Mouse (Mus musculus) heart, postnatal 14 days (tissue): ENCODE data around the gene Cd80. TPM values are rescaled to one million over a fixed set of nuclear protein-coding genes. Genes with fewer than 3 reads are reported as not detected.
"Not testable (repeated sequence)": the region's sequence is repeated elsewhere in the genome, so short reads cannot be mapped to it uniquely, and the experiment has no call there.

ENCODE experiments used
- DNase-seq, 2 experiments: peaks; one replicate each; pipeline ENCODE4 v3.0.0; 2021 to 2022
- intact Hi-C: fragments of 180-260 bp; cut with DNase I; formaldehyde crosslinking; loops from one replicate; pipeline ENCODE4 v1.15.1; 2025
- total RNA-seq, 2 experiments: library from RNA; stranded (reverse); gene quantifications; 2 replicates each; pipeline ENCODE4 v1.2.3; 2021

The Cd80 gene
- total RNA-seq, 2 experiments from 2014 or later, result 0.33 to 0.37 TPM

GRCm38 (mm10) chr16:38446141-38446540, 9.2 kb upstream of the Cd80 start:
- intact Hi-C loops, DNase-seq: not testable (repeated sequence)

GRCm38 (mm10) chr16:38447366-38447765, 8.0 kb upstream of the Cd80 start:
- intact Hi-C loops, result no loop called here
- DNase-seq, result no peak

- intact Hi-C loops, result no loop called here
- no peak for DNase-seq
Observed at GRCm38 (mm10) chr16:38448458-38448857, 6.9 kb upstream of the Cd80 start.

GRCm38 (mm10) chr16:38450707-38451106, 4.7 kb upstream of the Cd80 start:
- intact Hi-C loops, result no loop called here
- DNase-seq, result no peak

- DNase-seq, result peak in 1 of 2 experiments; percentile 25
- intact Hi-C loops, result loop anchor here (2.0 kb wide), 1 partner anchor 59 kb away; no protein-coding TSS in a partner anchor
Observed at GRCm38 (mm10) chr16:38451421-38452205, 3.7 kb upstream of the Cd80 start.

- DNase-seq, result peak; percentile 94 to 95
- intact Hi-C loops, result loop anchor here (2.0 kb wide), 1 partner anchor 60 kb away; no protein-coding TSS in a partner anchor
Observed at GRCm38 (mm10) chr16:38452442-38453202, 2.7 kb upstream of the Cd80 start, which contains the start of gene Adprh. Adprh (minus strand) TSS chr16:38452703.

- intact Hi-C loops, result loop anchor here (2.0 kb wide), 1 partner anchor 60 kb away; no protein-coding TSS in a partner anchor
- DNase-seq, result no peak
Observed at GRCm38 (mm10) chr16:38453203-38453553, 2.2 kb upstream of the Cd80 start.

GRCm38 (mm10) chr16:38453952-38454351, 1.4 kb upstream of the Cd80 start:
- intact Hi-C loops, result loop anchor here (2.0 kb wide), 1 partner anchor 61 kb away; no protein-coding TSS in a partner anchor
- no peak for DNase-seq

GRCm38 (mm10) chr16:38454533-38455254, 667 bp upstream of the Cd80 start:
- no peak for DNase-seq
- intact Hi-C loops, result no loop called here

- DNase-seq, result no peak
- intact Hi-C loops, result no loop called here
Observed at GRCm38 (mm10) chr16:38456812-38457567, 1.6 kb downstream of the Cd80 start.

GRCm38 (mm10) chr16:38458600-38459280, 3.4 kb downstream of the Cd80 start:
- intact Hi-C loops, result no loop called here
- DNase-seq, result no peak

- no peak for DNase-seq
- intact Hi-C loops, result no loop called here
Observed at GRCm38 (mm10) chr16:38459990-38460389, 4.6 kb downstream of the Cd80 start.

- intact Hi-C loops, result no loop called here
- no peak for DNase-seq
Observed at GRCm38 (mm10) chr16:38461749-38462148, 6.4 kb downstream of the Cd80 start.

GRCm38 (mm10) chr16:38462161-38462560, 6.8 kb downstream of the Cd80 start:
- DNase-seq, result no peak
- intact Hi-C loops, result no loop called here

- intact Hi-C loops, result no loop called here
- no peak for DNase-seq
Observed at GRCm38 (mm10) chr16:38463305-38463704, 7.9 kb downstream of the Cd80 start.

GRCm38 (mm10) chr16:38466089-38466488, 10.7 kb downstream of the Cd80 start:
- intact Hi-C loops, result no loop called here
- DNase-seq, result no peak

- intact Hi-C loops, result no loop called here
Observed at GRCm38 (mm10) chr16:38467091-38467916, 11.9 kb downstream of the Cd80 start.

GRCm38 (mm10) chr16:38467917-38468705, 12.8 kb downstream of the Cd80 start:
- no peak for DNase-seq
- intact Hi-C loops, result no loop called here

More at GRCm38 (mm10) chr16:38467091-38467916, 11.9 kb downstream of the Cd80 start:
- no peak for DNase-seq
